Mouse (Mus musculus): ENCODE data around the gene Prickle2. TPM values are rescaled to one million over a fixed set of nuclear protein-coding genes. Genes with fewer than 3 reads are reported as not detected.

The Prickle2 gene
- polyA plus RNA-seq, 1 experiment from 2014 or later = 7.4 TPM

DNA sequence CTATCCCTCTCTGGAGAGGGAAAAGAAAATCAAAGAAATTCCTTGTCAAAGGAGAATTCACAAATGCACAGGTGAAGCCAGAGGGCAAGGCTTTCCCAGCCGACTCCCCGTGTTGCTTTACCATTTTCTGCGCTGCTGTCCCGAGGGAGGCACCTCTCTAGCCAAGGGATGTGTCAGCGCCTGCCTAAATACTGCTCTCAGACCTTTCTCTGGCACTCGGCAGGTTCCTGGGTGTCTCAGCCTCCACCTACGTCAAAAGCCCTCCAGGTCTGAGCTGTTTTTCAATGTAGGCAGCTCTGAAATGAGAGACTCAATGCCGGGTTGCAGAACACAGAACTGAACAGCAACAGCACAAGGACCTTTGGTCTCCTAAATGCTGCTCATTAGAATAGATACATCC lies 280.1 kb downstream of the Prickle2 start:
- Histone ChIP-seq H3K27ac (no peak overlapping the region), H3K4me1 (peaks cover 20% of the 10 kb centered on the region; the same call in 1 of the 2 replicates), H3K36me3 (peaks cover 3% of the 10 kb centered on the region; the same call in 1 of the 2 replicates), H3K9me3 (no peaks in the 10 kb centered on the region), H3K27me3 (no peaks in the 10 kb centered on the region), H3K4me2 (no peak overlapping the region), H3K4me3 (no peak overlapping the region), H3K9ac (no peak overlapping the region)
- no peak for ATAC-seq (ENCODE audit: borderline replicate concordance, extremely low read depth, low FRiP score, low TSS enrichment)
- WGBS = 62% methylated on average over 8 of the region's 8 CpGs

GRCm38 (mm10) chr6:92425476-92425875 lies 280.5 kb downstream of the Prickle2 start:
- Histone ChIP-seq H3K27me3 (no peaks in the 10 kb centered on the region), H3K4me2 (no peak overlapping the region), H3K4me3 (no peak overlapping the region), H3K9me3 (no peaks in the 10 kb centered on the region), H3K36me3 (peaks cover 3% of the 10 kb centered on the region; the same call in 1 of the 2 replicates), H3K9ac (no peak overlapping the region), H3K27ac (no peak overlapping the region), H3K4me1 (peaks cover 20% of the 10 kb centered on the region; the same call in 1 of the 2 replicates)
- ATAC-seq (ENCODE audit: borderline replicate concordance, extremely low read depth, low FRiP score, low TSS enrichment) = no peak
- WGBS = 78% methylated on average over 7 of the region's 7 CpGs

GRCm38 (mm10) chr6:92424991-92425390 lies 281.0 kb downstream of the Prickle2 start:
- Histone ChIP-seq H3K27ac (no peak overlapping the region), H3K4me3 (no peak overlapping the region), H3K27me3 (no peaks in the 10 kb centered on the region), H3K4me1 (peaks cover 20% of the 10 kb centered on the region; the same call in 1 of the 2 replicates), H3K36me3 (peaks cover 5% of the 10 kb centered on the region), H3K4me2 (no peak overlapping the region), H3K9me3 (no peaks in the 10 kb centered on the region), H3K9ac (no peak overlapping the region)
- ATAC-seq (ENCODE audit: borderline replicate concordance, extremely low read depth, low FRiP score, low TSS enrichment) = no peak
- WGBS = 36% methylated on average over 3 of the region's 3 CpGs

- H3K4me2 ChIP-seq = no peak overlapping the region
These were observed 283.7 kb downstream of the Prickle2 start for GRCm38 (mm10) chr6:92422286-92422685.

DNA sequence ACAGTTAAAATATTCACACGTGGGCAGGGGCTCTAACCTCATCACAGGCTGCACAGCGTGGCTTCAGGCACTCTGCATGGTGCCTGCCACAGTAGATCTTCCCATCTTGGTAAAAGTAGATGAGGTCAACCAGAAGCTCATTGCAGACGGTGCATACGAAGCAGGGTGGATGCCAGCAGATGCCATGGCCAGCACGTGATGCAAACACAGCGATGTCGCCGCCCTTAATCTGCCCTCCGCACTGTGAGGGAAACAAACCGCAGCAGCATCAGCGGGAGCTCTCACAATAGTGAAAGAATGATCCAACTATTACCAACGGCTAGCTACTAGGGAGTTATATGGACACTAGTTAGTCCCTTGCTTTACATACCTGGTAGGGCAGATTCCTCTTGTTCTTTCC lies 285.8 kb downstream of the Prickle2 start:
- no peak overlapping the region for H3K4me2 ChIP-seq
- H3K4me3 ChIP-seq = no peak overlapping the region
- no peak overlapping the region for H3K27ac ChIP-seq
- H3K9ac ChIP-seq = no peak overlapping the region
- no peaks in the 10 kb centered on the region for H3K27me3 ChIP-seq
- H3K9me3 ChIP-seq = no peaks in the 10 kb centered on the region
- H3K4me1 ChIP-seq = peaks cover 16% of the 10 kb centered on the region
- ATAC-seq (ENCODE audit: borderline replicate concordance, extremely low read depth, low FRiP score, low TSS enrichment) = no peak
- WGBS = 90% methylated on average over 12 of the region's 12 CpGs
- H3K36me3 ChIP-seq = peaks cover 6% of the 10 kb centered on the region

More at GRCm38 (mm10) chr6:92422286-92422685, 283.7 kb downstream of the Prickle2 start:
- Histone ChIP-seq H3K4me3 (no peak overlapping the region), H3K4me1 (peaks cover 15% of the 10 kb centered on the region; the same call in 1 of the 2 replicates), H3K9me3 (no peaks in the 10 kb centered on the region), H3K36me3 (peaks cover 6% of the 10 kb centered on the region), H3K27me3 (no peaks in the 10 kb centered on the region), H3K27ac (no peak overlapping the region), H3K9ac (no peak overlapping the region)
- ATAC-seq (ENCODE audit: borderline replicate concordance, extremely low read depth, low FRiP score, low TSS enrichment) = no peak
- WGBS = 50% methylated on average over 11 of the region's 11 CpGs

DNA sequence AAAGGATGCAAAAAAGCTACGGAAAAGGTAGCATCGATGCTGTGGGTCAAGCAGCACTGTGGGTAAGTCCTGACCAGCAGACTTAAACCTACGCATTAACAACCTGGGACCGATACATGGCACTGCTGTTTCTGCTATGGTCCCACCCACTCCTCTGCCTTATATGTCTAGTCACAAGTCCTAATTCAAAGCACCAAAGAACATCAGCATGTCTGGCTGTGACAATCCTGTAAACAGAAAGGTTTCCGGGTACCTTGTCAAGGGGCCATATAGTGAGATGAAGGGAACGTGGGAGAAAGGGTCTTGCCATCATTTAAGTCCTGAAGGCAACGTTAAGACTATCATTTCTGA lies 290.6 kb downstream of the Prickle2 start:
- ATAC-seq (ENCODE audit: borderline replicate concordance, extremely low read depth, low FRiP score, low TSS enrichment) = no peak
- Histone ChIP-seq H3K9ac (no peak overlapping the region), H3K27ac (peak overlapping the region; percentile 18; the same call in 1 of the 2 replicates), H3K27me3 (no peaks in the 10 kb centered on the region), H3K4me1 (peaks cover 18% of the 10 kb centered on the region), H3K4me2 (no peak overlapping the region), H3K36me3 (peaks cover 12% of the 10 kb centered on the region), H3K9me3 (no peaks in the 10 kb centered on the region), H3K4me3 (no peak overlapping the region)
- 62% methylated on average over 7 of the region's 7 CpGs for WGBS

GRCm38 (mm10) chr6:92414478-92415404 lies 291.2 kb downstream of the Prickle2 start:
- Histone ChIP-seq H3K27me3 (no peaks in the 10 kb centered on the region), H3K9ac (no peak overlapping the region), H3K27ac (peak overlapping the region; percentile 84), H3K36me3 (peaks cover 12% of the 10 kb centered on the region), H3K4me1 (peaks cover 18% of the 10 kb centered on the region), H3K4me2 (no peak overlapping the region), H3K9me3 (no peaks in the 10 kb centered on the region), H3K4me3 (no peak overlapping the region)
- WGBS = 23% methylated on average over 8 of the region's 8 CpGs
- ATAC-seq (ENCODE audit: borderline replicate concordance, extremely low read depth, low FRiP score, low TSS enrichment) = peak; percentile 91; the same call in 1 of the 2 replicates

GRCm38 (mm10) chr6:92413982-92414381 lies 292.0 kb downstream of the Prickle2 start:
- peak; percentile 56; the same call in 1 of the 2 replicates for ATAC-seq (ENCODE audit: borderline replicate concordance, extremely low read depth, low FRiP score, low TSS enrichment)

DNA sequence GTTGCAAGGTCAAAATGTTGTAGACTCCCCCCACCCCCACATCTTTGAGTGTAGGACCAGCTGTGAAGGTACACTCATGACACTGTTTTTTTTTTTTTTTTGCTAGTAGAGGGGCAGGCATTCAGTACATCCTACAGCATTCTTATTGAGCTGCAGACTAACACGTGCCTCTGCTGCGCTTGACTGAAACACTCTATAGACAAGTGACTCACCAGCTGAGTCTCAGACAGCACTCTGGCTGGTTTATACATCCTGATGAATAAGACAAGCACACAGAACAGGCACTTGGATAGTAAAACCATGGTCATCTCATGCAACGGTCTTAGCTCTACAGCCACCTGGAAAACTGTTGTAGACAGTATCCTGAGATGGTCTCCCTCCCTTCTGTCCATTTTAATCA lies 296.2 kb downstream of the Prickle2 start:
- no peak for ATAC-seq (ENCODE audit: borderline replicate concordance, extremely low read depth, low FRiP score, low TSS enrichment)
- H3K27me3 ChIP-seq = no peaks in the 10 kb centered on the region
- no peak overlapping the region for H3K4me2 ChIP-seq
- no peaks in the 10 kb centered on the region for H3K9me3 ChIP-seq
- no peak overlapping the region for H3K27ac ChIP-seq
- H3K36me3 ChIP-seq = peaks cover 14% of the 10 kb centered on the region
- H3K9ac ChIP-seq = no peak overlapping the region
- peaks cover 8% of the 10 kb centered on the region for H3K4me1 ChIP-seq
- no peak overlapping the region for H3K4me3 ChIP-seq
- WGBS = 78% methylated on average over 3 of the region's 3 CpGs

More at GRCm38 (mm10) chr6:92413982-92414381, 292.0 kb downstream of the Prickle2 start:
- Histone ChIP-seq H3K4me3 (no peak overlapping the region), H3K36me3 (peaks cover 12% of the 10 kb centered on the region), H3K27me3 (no peaks in the 10 kb centered on the region), H3K4me1 (peaks cover 18% of the 10 kb centered on the region), H3K9me3 (no peaks in the 10 kb centered on the region), H3K27ac (peak overlapping the region; percentile 84), H3K4me2 (no peak overlapping the region), H3K9ac (no peak overlapping the region)
- 47% methylated on average over 1 of the region's 1 CpGs for WGBS

DNA sequence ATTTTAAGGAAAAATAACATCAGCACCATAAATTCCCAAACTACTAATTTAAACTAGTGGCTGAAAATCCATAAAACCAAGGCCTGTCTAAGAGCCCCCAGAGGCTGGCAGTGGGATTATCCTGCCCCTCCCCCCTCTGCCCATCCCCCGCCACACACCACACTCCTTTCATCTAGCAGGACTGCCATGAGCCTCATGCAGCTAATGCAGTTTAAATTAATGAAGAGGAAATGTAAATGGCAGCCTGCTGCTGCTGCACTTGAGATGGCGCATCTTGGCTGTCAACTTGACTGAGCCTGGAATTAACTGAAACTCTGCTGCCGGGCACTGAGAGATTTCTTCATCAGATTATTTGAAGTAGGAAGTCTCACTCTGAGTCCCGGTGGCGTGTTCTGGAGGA lies 298.7 kb downstream of the Prickle2 start:
- 43% methylated on average over 5 of the region's 5 CpGs for WGBS
- no peak overlapping the region for H3K9ac ChIP-seq
- H3K4me1 ChIP-seq = no peaks in the 10 kb centered on the region
- no peak for ATAC-seq (ENCODE audit: borderline replicate concordance, extremely low read depth, low FRiP score, low TSS enrichment)
- no peaks in the 10 kb centered on the region for H3K27me3 ChIP-seq
- no peak overlapping the region for H3K4me2 ChIP-seq
- H3K4me3 ChIP-seq = no peak overlapping the region
- no peak overlapping the region for H3K27ac ChIP-seq
- no peaks in the 10 kb centered on the region for H3K9me3 ChIP-seq
- peaks cover 14% of the 10 kb centered on the region for H3K36me3 ChIP-seq

DNA sequence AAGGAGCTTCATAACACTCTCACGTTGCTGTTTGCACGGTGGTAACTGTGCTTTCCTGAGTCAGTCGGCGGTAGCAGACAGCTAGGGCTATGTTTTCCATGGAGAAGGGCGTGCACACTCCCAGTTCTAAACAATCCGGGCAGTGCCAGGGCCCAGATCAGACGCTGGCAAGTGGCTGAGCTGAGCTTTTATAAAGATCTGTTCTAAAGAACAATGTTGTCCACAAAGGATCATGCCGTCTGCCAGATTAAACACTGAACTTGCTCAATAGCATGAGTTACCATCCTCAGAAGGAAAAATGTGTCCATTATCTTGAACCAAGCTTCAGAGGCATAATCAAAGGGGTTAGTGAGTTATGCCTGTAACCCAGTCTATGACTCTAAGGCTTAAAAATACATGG lies 300.4 kb downstream of the Prickle2 start:
- WGBS = 59% methylated on average over 8 of the region's 8 CpGs
- no peak for ATAC-seq (ENCODE audit: borderline replicate concordance, extremely low read depth, low FRiP score, low TSS enrichment)
- Histone ChIP-seq H3K4me3 (no peak overlapping the region), H3K9me3 (no peaks in the 10 kb centered on the region), H3K27me3 (no peaks in the 10 kb centered on the region), H3K27ac (no peak overlapping the region), H3K9ac (no peak overlapping the region), H3K4me2 (no peak overlapping the region), H3K4me1 (no peaks in the 10 kb centered on the region), H3K36me3 (peaks cover 7% of the 10 kb centered on the region)

GRCm38 (mm10) chr6:92397876-92398275 lies 308.1 kb downstream of the Prickle2 start:
- Histone ChIP-seq H3K27ac (no peak overlapping the region), H3K9me3 (no peaks in the 10 kb centered on the region), H3K4me1 (no peaks in the 10 kb centered on the region), H3K9ac (no peak overlapping the region), H3K4me3 (no peak overlapping the region), H3K36me3 (no peaks in the 10 kb centered on the region), H3K4me2 (no peak overlapping the region), H3K27me3 (no peaks in the 10 kb centered on the region)
- WGBS = 85% methylated on average over 6 of the region's 6 CpGs
- no peak for ATAC-seq (ENCODE audit: borderline replicate concordance, extremely low read depth, low FRiP score, low TSS enrichment)
